Mouse (Mus musculus) NIH3T3 (cell line): ENCODE measurements around the gene Scube1.

ENCODE experiments used
- DNase-seq: peaks from one replicate; pipeline ENCODE4 v3.0.0-alpha.2; 2012; ENCODE audit warnings: low read depth

The Scube1 gene

GRCm38 (mm10) chr15:83665993-83666392 is 58.8 kb downstream of the Scube1 start:
- no peak for DNase-seq

DNA sequence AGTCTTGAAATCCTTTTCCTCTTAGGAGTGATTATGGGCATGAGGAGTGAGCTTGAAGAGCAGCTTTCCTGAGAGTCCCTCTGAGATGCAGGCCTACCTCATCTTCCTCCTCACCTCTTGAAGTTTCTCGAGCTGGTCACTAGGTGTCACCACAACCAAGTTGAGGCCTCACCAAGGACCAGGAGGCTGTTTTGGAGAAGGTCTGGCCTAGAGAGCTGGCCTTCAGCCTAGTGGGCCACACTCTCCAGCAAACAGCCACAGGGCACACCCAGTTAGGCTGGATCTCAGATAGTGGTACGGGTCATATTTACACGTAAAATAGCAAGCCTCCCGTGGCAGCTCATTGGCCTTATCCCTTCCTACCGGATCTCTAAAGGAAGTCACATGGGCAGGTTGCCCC is 60.1 kb downstream of the Scube1 start:
- DNase-seq: peak; percentile 74

DNA sequence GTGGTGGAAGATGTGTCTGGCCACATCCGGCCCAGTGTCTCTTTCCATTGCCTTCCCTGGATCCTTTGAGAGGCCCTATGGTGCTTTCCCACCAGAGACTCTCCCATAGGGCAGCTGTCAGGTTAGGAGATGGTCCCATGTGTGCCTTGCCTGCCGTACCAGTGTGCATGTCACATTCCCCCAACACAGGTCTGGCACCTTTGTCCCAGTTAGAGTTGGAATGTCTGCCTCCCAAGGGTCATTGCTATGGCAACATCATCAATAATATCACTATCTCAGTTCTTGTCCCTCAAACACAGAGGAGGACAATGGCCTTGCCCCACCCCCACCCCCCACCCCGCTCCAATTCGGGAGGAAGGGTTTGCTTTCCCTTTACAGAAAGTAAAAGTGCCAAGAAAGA is 61.8 kb downstream of the Scube1 start:
- DNase-seq: no peak

- no peak for DNase-seq
Observed at GRCm38 (mm10) chr15:83662106-83662505, 62.7 kb downstream of the Scube1 start.

DNA sequence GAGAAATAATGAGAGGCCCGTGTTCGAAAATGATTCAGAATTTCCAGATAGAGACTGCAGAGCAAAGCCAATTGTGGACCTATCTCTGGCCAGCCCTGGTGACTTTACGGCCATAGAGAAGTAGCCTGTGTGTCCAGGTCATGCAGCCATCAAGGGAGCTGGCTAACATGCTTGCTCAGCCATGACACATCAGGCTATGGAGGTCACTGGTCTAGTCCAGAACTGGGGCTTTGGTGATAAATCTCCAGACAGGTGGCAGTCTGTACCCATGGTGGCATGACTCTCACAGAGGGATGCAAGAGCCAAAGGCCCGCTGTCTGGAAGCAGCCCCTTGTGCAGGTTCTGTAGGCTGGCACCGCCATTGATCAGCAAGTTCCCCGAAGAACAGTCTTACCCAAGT is 82.3 kb downstream of the Scube1 start:
- no peak for DNase-seq

- DNase-seq: no peak
Observed at GRCm38 (mm10) chr15:83640208-83640607, 84.6 kb downstream of the Scube1 start.

GRCm38 (mm10) chr15:83639160-83639559 is 85.7 kb downstream of the Scube1 start:
- peak; percentile 10 for DNase-seq

DNA sequence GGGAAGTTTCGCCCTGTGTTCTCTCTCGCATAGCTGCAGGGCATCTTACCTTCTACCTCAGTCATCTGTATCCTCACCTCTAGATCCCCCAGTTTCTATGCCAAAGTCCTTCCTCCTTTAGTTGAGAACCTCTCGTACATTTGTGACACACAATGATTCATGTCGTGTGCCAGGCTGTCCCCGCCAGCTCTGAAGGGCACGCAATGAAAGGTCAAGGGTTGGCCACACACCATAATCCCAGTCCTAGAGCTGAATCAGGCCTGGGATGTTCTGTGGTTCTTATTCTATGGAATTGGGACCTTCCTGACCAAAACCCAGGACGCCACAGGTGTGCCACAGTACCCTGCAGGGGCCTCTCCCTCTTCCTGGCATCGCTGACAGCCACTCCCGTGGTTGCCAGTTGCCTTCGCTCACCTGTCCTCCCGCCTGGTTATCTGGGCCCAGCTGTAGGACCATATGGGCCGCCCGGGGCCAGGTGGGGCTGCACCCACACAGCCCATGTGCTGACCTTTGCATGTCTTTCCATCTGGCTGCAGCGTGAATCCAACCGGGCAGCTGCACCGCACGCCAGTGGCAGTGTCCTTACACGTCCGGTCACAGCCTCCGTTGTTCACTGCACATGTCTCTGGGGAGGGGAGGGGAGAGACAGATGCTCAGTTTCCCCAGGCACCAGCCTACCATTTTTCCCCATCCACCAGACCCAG is 86.5 kb downstream of the Scube1 start:
- DNase-seq: no peak

DNA sequence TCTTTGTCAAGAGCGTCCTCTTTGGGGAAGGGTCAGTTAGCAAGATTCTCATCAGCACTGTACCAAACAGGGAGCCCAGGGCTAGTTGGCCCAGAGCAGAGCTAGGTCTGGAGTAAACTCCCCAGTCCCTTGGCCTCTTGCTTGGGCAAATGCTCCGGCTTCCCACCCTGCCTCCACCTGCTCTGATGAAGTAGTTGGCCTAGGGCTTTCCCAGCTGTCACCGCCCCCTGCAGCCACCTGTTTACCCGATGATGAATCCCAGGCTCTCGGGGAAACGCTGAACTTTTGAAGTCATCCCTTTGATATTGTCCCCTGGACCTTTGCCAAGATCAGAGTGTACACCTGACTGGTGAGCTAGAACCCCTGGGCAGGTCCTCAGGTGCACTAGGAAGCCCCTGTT is 88.1 kb downstream of the Scube1 start:
- DNase-seq: no peak

DNA sequence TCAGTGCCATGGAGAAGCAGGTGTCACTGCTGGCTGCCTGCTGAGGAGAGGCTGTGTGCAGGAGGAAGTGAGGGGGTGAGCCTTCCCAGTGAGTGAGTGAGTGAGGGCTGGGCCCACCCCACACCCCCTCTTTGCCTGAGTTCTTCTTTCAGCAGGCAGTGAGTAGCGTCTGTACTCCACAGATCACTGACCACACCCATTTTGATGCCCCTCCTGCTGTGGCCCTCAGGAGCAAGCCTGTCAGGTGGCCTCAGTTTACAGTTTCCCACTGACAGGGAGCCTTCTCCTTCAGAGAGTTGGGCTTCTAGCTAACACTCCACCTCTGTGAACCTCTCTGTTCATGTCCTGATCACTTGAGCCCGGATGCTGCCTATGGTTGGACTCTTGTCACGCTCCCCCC is 89.6 kb downstream of the Scube1 start:
- DNase-seq: no peak

DNA sequence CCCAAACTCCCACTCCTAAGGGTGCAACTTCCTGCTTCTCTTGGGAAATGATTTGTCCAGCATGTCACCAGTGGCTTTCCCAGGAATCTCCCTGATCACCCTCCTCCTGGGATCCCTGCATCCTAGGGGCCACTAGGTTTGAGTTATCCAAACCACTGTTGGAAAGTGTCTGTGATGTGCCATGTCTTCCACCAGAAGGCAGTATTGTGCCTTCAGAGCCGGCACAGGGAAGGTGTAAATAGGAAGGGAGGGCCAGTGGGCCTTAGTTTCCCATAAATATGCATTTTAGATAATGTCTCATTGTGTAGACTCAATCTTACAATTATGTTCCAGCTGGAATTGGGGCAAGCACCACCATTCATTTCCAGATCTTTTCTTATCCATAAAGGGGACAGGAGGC is 90.7 kb downstream of the Scube1 start:
- peak; percentile 35 for DNase-seq

DNA sequence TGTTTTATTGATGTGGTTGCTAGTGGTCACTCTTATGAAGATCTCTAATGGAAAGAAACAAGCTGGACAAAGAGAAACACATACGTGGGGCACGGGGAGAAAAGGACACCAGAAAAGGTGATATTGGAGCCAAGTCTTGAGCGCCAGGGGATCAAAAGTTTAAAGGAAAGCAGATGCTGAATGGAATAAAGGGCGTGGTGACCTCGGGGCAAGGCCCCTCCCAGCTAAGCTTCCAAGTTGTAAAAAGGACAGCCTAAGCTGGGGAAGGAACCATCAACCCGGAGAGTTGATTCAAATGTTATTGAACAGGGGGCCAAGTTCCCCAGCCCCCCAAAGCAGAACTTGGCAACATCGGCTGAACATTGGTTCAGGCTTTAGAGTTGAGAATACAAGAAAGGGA is 93.8 kb downstream of the Scube1 start:
- DNase-seq: peak; percentile 22

DNA sequence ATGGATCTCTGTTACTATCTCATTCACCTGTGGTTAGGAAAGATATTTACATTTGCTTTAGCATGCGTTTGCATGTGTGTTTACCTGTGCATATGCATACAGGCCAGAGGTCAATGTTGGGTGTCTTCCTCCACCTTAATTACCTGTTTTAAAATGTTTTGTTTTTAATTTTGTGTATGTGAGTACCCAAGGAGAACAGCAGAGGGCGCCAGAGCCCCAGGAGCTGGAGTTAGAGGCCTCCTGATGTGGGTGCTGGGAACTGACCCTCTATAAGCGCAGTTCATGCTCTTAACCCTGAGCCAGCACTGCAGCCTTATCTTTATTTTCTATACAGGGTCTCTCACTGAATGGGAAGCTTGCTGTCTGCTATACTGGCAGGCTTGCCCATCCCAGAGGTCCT is 95.1 kb downstream of the Scube1 start:
- DNase-seq: no peak

DNA sequence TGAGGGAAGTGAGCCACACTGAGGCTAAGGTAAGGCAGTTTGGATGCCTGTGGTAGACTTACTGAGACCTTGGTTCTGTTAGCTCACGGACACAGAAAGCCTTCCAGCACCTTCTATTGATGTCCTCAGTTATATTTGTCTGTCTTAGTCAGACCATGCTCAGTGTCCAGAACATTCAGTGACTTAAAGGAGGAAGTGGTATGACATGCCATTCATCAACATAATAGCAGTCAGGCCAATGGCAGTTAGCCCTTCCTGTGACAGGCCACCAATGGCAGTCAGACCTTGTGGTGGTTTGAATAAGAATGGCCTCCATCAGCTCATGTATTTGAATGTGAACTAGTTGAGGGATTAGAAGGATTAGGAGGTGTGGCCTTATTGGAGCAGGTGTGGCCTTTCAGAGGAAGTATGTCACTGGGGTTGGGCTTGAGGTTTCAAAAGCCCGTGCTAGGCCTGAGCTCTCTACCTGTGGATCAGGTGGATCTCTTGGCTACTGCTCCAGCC is 98.6 kb downstream of the Scube1 start:
- DNase-seq: no peak

DNA sequence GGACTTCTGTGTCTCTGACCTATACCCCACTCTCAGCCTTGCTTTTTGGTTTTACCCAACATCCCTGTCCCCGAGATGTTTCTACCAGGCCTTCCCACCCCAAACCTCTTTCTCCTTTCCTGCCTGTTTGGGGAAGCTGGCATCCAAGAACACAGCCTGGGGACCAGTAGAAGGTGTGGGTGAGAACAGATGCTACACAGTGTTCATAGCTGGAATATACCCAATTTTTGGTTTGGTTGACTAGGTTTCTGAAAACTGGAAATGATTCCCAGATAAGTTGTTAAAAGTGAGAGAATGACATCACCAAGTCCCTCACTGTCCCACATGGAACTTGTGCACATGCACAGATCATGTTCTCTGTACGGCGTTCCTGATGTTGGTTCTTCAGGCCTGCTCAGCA is 109.6 kb downstream of the Scube1 start:
- no peak for DNase-seq

DNA sequence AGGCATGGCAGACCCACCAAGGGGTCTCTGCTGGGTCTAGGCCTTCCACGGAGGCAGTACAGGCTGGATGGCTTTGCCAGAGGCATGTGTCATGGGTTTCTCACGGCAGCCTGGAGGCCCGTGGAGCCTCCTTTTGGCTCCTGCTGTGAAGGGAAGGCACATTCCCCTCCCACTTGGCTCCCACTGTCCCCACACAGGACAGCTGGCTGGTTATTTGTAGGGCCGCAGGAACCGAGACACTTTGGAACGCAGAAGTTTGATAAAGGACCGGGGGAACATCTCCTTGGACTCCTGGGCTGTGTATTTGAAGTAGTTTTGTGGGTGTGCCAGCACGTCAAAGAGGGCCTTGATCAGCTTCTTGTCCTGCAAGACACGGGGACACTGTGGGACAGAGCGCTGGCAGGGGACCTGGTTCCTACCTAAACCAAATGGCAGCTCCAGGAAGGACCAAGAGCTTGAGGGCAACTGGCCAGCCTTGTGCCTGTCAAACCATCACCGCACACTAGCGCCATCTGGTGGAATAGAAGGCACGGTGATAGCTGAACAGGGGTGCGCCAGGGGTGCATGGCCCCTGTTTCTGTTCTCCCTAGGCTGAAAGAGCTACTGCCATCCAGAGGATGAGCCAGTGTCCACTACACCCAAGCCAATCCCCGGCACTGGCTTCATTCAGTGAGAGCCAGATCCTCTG is 117.6 kb downstream of the Scube1 start:
- DNase-seq: peak; percentile 87

DNA sequence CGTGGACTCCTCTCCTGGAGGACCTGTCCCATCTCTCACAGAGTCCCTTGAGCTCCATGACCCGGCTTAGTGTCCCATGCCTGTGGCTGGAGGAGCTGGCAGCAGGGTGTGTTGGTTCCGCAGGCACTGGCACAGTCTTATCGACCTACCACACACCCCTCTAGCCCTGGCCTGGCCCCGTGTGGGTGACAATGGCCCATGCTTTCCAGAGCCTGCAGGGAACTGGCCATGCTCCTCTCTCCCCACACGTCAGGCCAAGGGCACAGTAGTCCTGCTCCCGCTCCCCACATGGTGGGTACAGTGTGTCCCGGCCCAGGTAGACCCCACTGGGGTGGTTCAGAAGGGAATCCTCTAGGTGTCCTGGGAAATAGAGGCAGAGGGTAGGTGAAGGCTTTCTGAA is 118.1 kb downstream of the Scube1 start:
- DNase-seq: no peak

DNA sequence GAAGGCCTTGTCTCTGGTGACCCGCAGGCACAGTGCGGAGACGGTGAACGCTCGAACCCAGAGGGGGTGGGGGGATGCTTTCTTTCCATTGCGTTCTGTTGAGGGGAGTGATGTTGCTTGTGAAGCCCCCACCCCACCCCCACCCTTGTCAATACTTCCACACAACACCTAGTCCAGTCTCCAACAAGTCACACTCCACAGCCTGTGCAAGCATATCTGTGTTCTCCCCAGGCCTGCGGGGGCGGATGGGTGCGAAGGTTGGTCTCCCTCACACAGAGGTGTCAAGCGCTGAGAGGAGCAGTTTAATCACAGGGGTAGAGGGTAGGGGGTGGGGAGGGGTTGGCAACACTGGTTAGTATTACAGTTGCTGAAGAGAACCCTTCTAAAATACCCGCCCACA is 118.6 kb downstream of the Scube1 start:
- DNase-seq: no peak

GRCm38 (mm10) chr15:83603426-83603825 is 121.4 kb downstream of the Scube1 start:
- DNase-seq: no peak

- DNase-seq: no peak
Observed at GRCm38 (mm10) chr15:83603046-83603396, 121.8 kb downstream of the Scube1 start.

- DNase-seq: no peak
Observed at GRCm38 (mm10) chr15:83602372-83603045, 122.3 kb downstream of the Scube1 start.

GRCm38 (mm10) chr15:83601185-83601584 is 123.6 kb downstream of the Scube1 start:
- DNase-seq: no peak

- no peak for DNase-seq
Observed at GRCm38 (mm10) chr15:83596833-83597232, 128.0 kb downstream of the Scube1 start.
